Mouse (Mus musculus) heart, postnatal 0 days (tissue): Measurements from ENCODE around the gene Flnc.

ENCODE experiments used
- CTCF ChIP-seq: IDR thresholded peaks from 2 replicates; pipeline ENCODE4 v1.5.1; 2016; ENCODE audit warnings: antibody characterized with exemption, control low read depth, low read depth
- EP300 ChIP-seq: IDR thresholded peaks from 2 replicates; pipeline ENCODE4 v1.6.1; 2016; ENCODE audit warnings: antibody characterized with exemption, low read depth

DNA sequence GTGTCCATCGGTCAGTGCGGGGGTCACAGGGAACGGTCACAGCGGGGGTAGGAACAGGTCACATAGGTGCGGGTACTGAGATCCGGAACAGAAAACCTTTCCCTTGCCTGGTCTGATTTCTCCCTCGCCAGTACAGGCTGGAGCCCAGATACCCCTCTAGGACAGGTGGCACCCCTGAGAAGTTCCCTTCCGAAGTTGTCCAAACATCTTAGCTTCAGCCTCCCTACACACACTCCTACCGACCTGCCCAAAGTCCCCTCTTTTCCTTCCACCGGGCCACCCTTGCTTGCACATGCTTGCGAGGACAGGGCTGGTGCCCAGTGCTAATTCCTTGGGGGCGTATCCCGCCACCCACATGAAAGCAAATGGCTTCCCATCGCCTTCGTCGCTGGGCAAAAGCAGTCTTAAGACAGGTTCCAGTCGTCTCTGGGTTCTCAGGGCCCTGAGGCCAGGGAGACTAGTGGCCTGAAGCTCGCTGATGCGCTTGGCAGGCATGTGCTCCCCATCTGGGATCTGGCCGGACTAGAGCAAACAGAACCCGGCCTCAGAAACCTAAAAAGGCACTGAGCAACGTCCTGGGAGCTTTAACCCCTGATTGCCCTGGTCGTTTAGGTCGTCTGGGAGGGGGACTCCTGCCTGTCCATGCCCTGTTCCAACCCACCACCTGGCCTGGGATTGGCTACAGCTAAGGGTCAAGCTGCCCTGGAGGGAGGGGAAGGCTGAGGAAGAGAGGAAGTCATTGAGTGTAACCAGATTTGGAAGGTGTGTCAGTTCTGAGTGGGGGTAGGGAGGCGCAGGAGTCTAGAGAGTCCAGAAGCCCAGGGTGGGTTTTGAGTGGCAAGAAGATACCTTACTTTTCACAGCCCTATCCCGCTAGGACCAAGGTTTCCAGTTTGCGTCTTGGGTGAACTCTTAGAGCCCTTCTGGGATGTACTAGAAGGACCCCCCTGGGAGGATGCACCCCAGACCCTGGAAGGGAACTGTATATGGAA lies 1.0 kb downstream of the Flnc start:
- no peak for TF ChIP-seq CTCF
- TF ChIP-seq EP300: no peak
